Mouse (Mus musculus) erythroblast, embryonic 14.5 days (primary cell): ENCODE measurements around the gene Fam102b.

Source experiments
- GATA1 ChIP-seq: IDR thresholded peaks from 2 replicates; pipeline ENCODE4 v1.6.1; 2012; ENCODE audit warnings: low read length, inconsistent platforms, mixed read lengths
- TAL1 ChIP-seq: IDR thresholded peaks from 3 replicates; pipeline ENCODE4 v1.6.1; 2012; ENCODE audit warnings: low read length, inconsistent platforms, mixed read lengths

- TF ChIP-seq TAL1 (no peak), GATA1 (no peak)
These were observed 32.5 kb upstream of the Fam102b start for GRCm38 (mm10) chr3:109059903-109060302.
